Mouse (Mus musculus) hindbrain, embryonic 16.5 days (tissue): ENCODE measurements at regions not wholly inside any gene's neighbourhood (a gene's known extent, or its start where the extent isn't known, plus 50 kb on each side); places are given as distances from the start of the nearest gene placed in this dataset.

Experiments
- ATAC-seq: fragments of 200-750 bp; cut with Nextera tagmentation; 2 replicates; pipeline ENCODE4 v1.8.0; 2017; ENCODE audit warnings: moderate TSS enrichment, moderate library complexity
- H3K27ac ChIP-seq: fragments of 300-500 bp; sonication (generic); 2 replicates; pipeline ENCODE4 v1.5.1; 2014; ENCODE audit warnings: low read depth, mild to moderate bottlenecking, control low read depth, low read length, moderate library complexity
- H3K27me3 ChIP-seq: fragments of 300-500 bp; sonication (generic); replicated peaks from 2 replicates; pipeline ENCODE4 v1.6.1; 2014; ENCODE audit warnings: low read length; ENCODE audit not compliant: control insufficient read depth, insufficient read depth
- H3K36me3 ChIP-seq: fragments of 300-500 bp; sonication (generic); 2 replicates; pipeline ENCODE4 v1.6.1; 2014; ENCODE audit warnings: mild to moderate bottlenecking, low read length, moderate library complexity, mixed read lengths; ENCODE audit not compliant: control insufficient read depth, insufficient read depth
- H3K4me1 ChIP-seq: fragments of 300-500 bp; sonication (generic); 2 replicates; pipeline ENCODE4 v1.6.1; 2014; ENCODE audit warnings: low read depth, low read length; ENCODE audit not compliant: control insufficient read depth, insufficient read depth
- H3K4me2 ChIP-seq: fragments of 300-500 bp; sonication (generic); 2 replicates; pipeline ENCODE4 v1.6.1; 2014; ENCODE audit warnings: mild to moderate bottlenecking, low read length, control low read depth, moderate library complexity
- H3K4me3 ChIP-seq: fragments of 300-500 bp; sonication (generic); 2 replicates; pipeline ENCODE4 v1.5.1; 2014; ENCODE audit warnings: mild to moderate bottlenecking, low read length, control low read depth, moderate library complexity
- H3K9ac ChIP-seq: fragments of 300-500 bp; sonication (generic); 2 replicates; pipeline ENCODE4 v1.6.1; 2014; ENCODE audit warnings: low read depth, mild to moderate bottlenecking, control low read depth, low read length, moderate library complexity
- H3K9me3 ChIP-seq: fragments of 300-500 bp; sonication (generic); 2 replicates; pipeline ENCODE4 v1.6.1; 2014; ENCODE audit warnings: mild to moderate bottlenecking, low read length, moderate library complexity; ENCODE audit not compliant: control insufficient read depth
- WGBS: fragments of 180-500 bp; shearing (Covaris S2); extraction: QIAGEN DNeasy Blood & Tissue Kit; methylation state at CpG from one replicate; pipeline ENCODE4 v1.1.7; 2014; 5-methylcytosine and 5-hydroxymethylcytosine counted together

DNA sequence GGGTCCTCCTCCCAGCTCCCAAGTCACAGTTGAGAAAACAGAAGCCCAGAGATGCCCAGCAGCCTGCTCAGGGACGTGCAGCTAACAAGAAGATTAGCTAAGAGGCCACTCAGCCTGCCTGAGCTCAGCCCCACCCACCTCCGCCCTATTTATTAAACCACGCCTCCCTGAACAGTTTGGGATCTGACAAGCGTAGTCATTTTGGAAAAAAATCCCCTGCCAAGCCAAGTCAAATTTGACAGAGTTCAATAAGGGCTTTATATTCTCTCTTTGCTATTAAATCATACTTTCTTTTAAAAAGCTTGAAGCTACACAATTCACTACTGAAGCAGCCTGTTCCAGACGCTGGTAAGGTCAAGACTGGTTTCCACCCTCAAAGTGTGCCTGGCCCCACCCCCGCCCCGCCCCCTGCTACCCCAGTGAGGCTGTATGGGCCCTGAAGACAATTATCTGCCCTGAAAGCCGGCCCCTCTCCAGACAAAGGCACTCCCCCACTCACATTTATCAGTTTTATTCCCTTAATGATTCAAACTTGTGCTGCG lies 61.9 kb upstream of the Zmiz1 start:
- H3K4me3 ChIP-seq, result no peak overlapping the region
- 5% methylated on average over 9 of the region's 9 CpGs for WGBS
- H3K4me1 ChIP-seq, result peaks cover 19% of the 10 kb centered on the region
- H3K4me2 ChIP-seq, result peak overlapping the region; percentile 28; the same call in 1 of the 2 replicates
- H3K27me3 ChIP-seq, result no peaks in the 10 kb centered on the region
- no peaks in the 10 kb centered on the region for H3K36me3 ChIP-seq
- ATAC-seq, result peak; percentile 67; the same call in 1 of the 2 replicates
- no peak overlapping the region; the same call in 1 of the 2 replicates for H3K9ac ChIP-seq
- H3K9me3 ChIP-seq, result no peaks in the 10 kb centered on the region
- H3K27ac ChIP-seq, result peak overlapping the region; percentile 44; the same call in 1 of the 2 replicates

DNA sequence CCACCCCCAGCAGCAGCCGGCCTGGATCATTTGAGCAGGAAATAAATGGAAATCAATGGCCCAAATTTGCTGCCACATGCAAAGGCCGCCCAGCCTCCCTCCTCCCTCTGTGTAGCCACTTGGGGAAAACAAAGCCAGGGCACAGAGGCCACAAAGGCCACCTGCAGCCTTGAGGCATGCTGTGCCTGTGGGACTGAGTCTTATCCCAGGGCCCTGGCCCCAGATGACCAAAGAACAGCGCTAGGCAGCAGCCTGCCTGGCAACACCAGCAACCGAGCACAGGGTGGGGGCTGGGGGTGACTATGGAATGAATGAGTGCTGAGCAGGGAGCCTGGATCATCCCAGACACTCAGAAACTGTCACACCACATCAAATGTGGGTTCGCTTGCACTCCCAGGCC lies 61.2 kb upstream of the Zmiz1 start:
- Histone ChIP-seq H3K9me3 (no peaks in the 10 kb centered on the region), H3K4me3 (no peak overlapping the region), H3K4me1 (peaks cover 19% of the 10 kb centered on the region), H3K27ac (peak overlapping the region; percentile 44), H3K9ac (peak overlapping the region; percentile 19; the same call in 1 of the 2 replicates), H3K4me2 (no peak overlapping the region), H3K27me3 (no peaks in the 10 kb centered on the region), H3K36me3 (no peaks in the 10 kb centered on the region)
- WGBS, result 16% methylated on average over 5 of the region's 5 CpGs
- peak; percentile 45; the same call in 1 of the 2 replicates for ATAC-seq

GRCm38 (mm10) chr14:25398745-25399144 lies 60.2 kb upstream of the Zmiz1 start:
- no peak overlapping the region for H3K27ac ChIP-seq
- ATAC-seq, result no peak
- no peak overlapping the region for H3K4me2 ChIP-seq

GRCm38 (mm10) chr14:25399286-25399685 lies 59.7 kb upstream of the Zmiz1 start:
- Histone ChIP-seq H3K27me3 (no peaks in the 10 kb centered on the region), H3K27ac (no peak overlapping the region), H3K9ac (no peak overlapping the region), H3K36me3 (no peaks in the 10 kb centered on the region), H3K4me2 (no peak overlapping the region), H3K4me3 (no peak overlapping the region), H3K4me1 (peaks cover 19% of the 10 kb centered on the region), H3K9me3 (no peaks in the 10 kb centered on the region)
- ATAC-seq, result no peak
- WGBS, result 83% methylated on average over 3 of the region's 3 CpGs

More at GRCm38 (mm10) chr14:25398745-25399144, 60.2 kb upstream of the Zmiz1 start:
- H3K36me3 ChIP-seq, result no peaks in the 10 kb centered on the region
- 84% methylated on average over 5 of the region's 5 CpGs for WGBS
- no peak overlapping the region for H3K4me3 ChIP-seq
- no peaks in the 10 kb centered on the region for H3K27me3 ChIP-seq
- peaks cover 19% of the 10 kb centered on the region for H3K4me1 ChIP-seq
- no peak overlapping the region for H3K9ac ChIP-seq
- no peaks in the 10 kb centered on the region for H3K9me3 ChIP-seq

DNA sequence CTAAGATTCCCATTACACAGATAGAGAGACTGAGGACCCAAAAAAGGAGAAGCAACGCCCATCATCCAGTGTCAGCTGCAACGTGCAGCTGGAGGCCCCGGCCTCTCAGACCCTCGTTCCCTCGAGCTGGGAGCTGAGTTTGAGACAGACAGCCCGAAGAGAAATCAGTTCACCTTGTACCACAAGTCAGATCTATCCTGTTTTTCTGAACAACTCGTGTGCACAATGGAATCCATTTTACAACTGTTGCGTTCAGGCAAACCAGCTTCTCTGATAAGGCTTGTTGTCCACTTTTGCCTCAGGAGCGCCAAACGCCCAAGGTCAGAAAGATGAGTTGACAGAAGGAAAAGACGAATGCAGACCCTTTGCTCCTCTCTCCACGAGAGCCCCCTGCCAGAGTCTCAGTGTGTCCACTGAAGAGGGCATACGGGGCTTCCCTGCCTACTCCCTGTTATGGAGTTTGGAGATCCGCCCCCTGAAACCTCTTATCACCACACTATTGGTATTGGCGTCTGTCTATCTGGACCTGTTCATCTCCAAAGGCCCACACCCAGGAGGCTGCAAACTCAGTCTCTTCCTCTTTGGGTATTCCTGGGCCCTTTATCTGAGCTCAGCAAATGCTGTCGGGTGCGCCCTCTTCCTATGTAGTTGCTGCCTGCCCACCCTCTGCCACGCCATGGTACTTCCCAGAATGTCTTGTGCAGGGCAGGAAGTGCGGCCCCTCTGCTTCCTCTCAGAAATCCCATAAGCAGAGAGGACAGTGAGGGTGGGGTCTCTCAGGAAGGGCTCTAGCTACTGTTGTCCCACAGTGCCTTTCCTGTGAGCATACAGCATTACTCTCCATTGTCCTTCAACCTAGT lies 57.7 kb upstream of the Zmiz1 start:
- WGBS, result 81% methylated on average over 19 of the region's 19 CpGs
- no peak for ATAC-seq
- H3K4me2 ChIP-seq, result no peak overlapping the region

DNA sequence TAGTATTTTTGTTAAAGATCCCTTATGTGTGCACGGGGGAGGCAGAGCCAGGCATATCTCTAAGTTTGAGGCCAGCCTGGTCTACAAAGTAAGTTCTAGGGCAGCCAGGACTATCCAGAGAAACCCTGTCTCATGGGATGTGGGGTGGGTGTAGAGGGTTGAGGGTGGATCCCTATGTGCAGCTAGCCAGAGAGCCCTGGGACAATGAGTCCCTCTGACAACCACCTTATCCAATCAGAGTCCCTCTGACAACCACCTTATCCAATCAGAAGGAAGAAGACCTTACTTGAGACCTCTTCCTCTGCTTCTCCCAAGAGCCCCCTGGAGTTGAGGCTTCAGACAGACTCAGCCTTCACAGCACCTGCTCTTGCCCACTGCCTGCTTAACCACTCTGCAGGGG lies 56.6 kb upstream of the Zmiz1 start:
- Histone ChIP-seq H3K9me3 (no peaks in the 10 kb centered on the region), H3K27me3 (no peaks in the 10 kb centered on the region), H3K4me2 (no peak overlapping the region), H3K9ac (no peak overlapping the region), H3K36me3 (no peaks in the 10 kb centered on the region), H3K4me1 (peaks cover 7% of the 10 kb centered on the region), H3K4me3 (no peak overlapping the region), H3K27ac (no peak overlapping the region)
- WGBS, result 100% methylated on average over 1 of the region's 1 CpGs
- ATAC-seq, result no peak

More for the DNA sequence above, 57.7 kb upstream of the Zmiz1 start:
- no peak overlapping the region for H3K27ac ChIP-seq
- H3K9me3 ChIP-seq, result no peaks in the 10 kb centered on the region
- no peak overlapping the region for H3K4me3 ChIP-seq
- peaks cover 15% of the 10 kb centered on the region for H3K4me1 ChIP-seq
- no peaks in the 10 kb centered on the region for H3K27me3 ChIP-seq
- H3K9ac ChIP-seq, result no peak overlapping the region
- H3K36me3 ChIP-seq, result no peaks in the 10 kb centered on the region

- H3K4me1 ChIP-seq, result no peaks in the 10 kb centered on the region; the same call in 1 of the 2 replicates
- WGBS, result 67% methylated on average over 4 of the region's 4 CpGs
- H3K9me3 ChIP-seq, result no peaks in the 10 kb centered on the region
- no peak for ATAC-seq
- no peaks in the 10 kb centered on the region for H3K27me3 ChIP-seq
- no peak overlapping the region for H3K4me3 ChIP-seq
- H3K4me2 ChIP-seq, result no peak overlapping the region
- no peaks in the 10 kb centered on the region for H3K36me3 ChIP-seq
- H3K27ac ChIP-seq, result no peak overlapping the region
- H3K9ac ChIP-seq, result no peak overlapping the region
These were observed 53.8 kb upstream of the Zmiz1 start for GRCm38 (mm10) chr14:25405191-25405590.

DNA sequence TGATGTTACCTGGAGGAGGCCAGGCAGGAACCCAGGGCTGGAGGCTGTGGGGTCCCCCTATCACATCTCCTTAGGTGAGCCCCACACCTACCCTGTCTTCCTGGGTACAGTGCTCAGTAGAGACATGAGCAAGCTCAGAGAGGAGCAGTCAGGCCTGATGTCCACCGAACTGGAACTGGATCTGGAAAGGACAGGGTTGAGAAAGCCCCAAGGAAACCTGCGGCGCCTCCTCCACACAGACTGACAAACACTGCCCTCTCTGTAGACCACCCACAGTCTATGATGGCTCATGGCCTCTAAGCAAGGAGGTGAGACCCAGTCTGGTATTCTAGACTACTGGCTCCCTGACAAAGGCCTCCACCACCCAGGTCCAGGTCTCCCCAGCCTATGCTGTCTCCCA lies 52.9 kb upstream of the Zmiz1 start:
- no peak overlapping the region for H3K4me2 ChIP-seq
- H3K4me1 ChIP-seq, result no peaks in the 10 kb centered on the region; the same call in 1 of the 2 replicates
- no peaks in the 10 kb centered on the region for H3K36me3 ChIP-seq
- ATAC-seq, result no peak
- 89% methylated on average over 3 of the region's 3 CpGs for WGBS
- H3K9me3 ChIP-seq, result no peaks in the 10 kb centered on the region
- H3K9ac ChIP-seq, result no peak overlapping the region
- H3K4me3 ChIP-seq, result no peak overlapping the region
- H3K27ac ChIP-seq, result no peak overlapping the region
- H3K27me3 ChIP-seq, result no peaks in the 10 kb centered on the region

- Histone ChIP-seq H3K27me3 (no peaks in the 10 kb centered on the region), H3K9ac (no peak overlapping the region), H3K4me1 (no peaks in the 10 kb centered on the region; the same call in 1 of the 2 replicates), H3K9me3 (no peaks in the 10 kb centered on the region), H3K36me3 (no peaks in the 10 kb centered on the region), H3K4me3 (no peak overlapping the region), H3K27ac (no peak overlapping the region), H3K4me2 (no peak overlapping the region)
- ATAC-seq, result no peak
- WGBS, result 89% methylated on average over 6 of the region's 6 CpGs
These were observed 52.4 kb upstream of the Zmiz1 start for GRCm38 (mm10) chr14:25406613-25407012.
